Mouse (Mus musculus) lung, postnatal 0 days (tissue): ENCODE data around the gene Tmem132d. TPM values are rescaled to one million over a fixed set of nuclear protein-coding genes. Genes with fewer than 3 reads are reported as not detected.

ENCODE experiments used
- ATAC-seq: fragments of 200-750 bp; cut with Nextera tagmentation; 2 replicates; pipeline ENCODE4 v1.8.0; 2017; ENCODE audit warnings: moderate library complexity
- DNase-seq: peaks from one replicate; pipeline ENCODE4 v3.0.0-alpha.2; 2016; ENCODE audit warnings: low spot score
- H3K27ac ChIP-seq: fragments of 300-500 bp; sonication (generic); 2 replicates; pipeline ENCODE4 v1.5.1; 2014; ENCODE audit warnings: antibody characterized with exemption, mild to moderate bottlenecking, low read length, mixed read lengths
- H3K27me3 ChIP-seq: fragments of 300-500 bp; sonication (generic); replicated peaks from 2 replicates; pipeline ENCODE4 v1.6.1; 2014; ENCODE audit warnings: low read length, mixed read lengths; ENCODE audit not compliant: insufficient read depth
- H3K36me3 ChIP-seq: fragments of 300-500 bp; sonication (generic); 2 replicates; pipeline ENCODE4 v1.6.1; 2014; ENCODE audit warnings: low read length, mixed read lengths; ENCODE audit not compliant: insufficient read depth
- H3K4me1 ChIP-seq: fragments of 300-500 bp; sonication (generic); 2 replicates; pipeline ENCODE4 v1.6.1; 2014; ENCODE audit warnings: antibody characterized with exemption, low read depth, low read length, mixed read lengths; ENCODE audit not compliant: insufficient read depth
- H3K4me2 ChIP-seq: fragments of 300-500 bp; sonication (generic); replicated peaks from 2 replicates; pipeline ENCODE4 v1.6.1; 2014; ENCODE audit warnings: low read depth, mild to moderate bottlenecking, low read length, moderate library complexity, mixed read lengths
- H3K4me3 ChIP-seq: fragments of 300-500 bp; sonication (generic); 2 replicates; pipeline ENCODE4 v1.5.1; 2014; ENCODE audit warnings: low read depth, low read length
- H3K9ac ChIP-seq: fragments of 300-500 bp; sonication (generic); replicated peaks from 2 replicates; pipeline ENCODE4 v1.6.1; 2014; ENCODE audit warnings: low read depth, mild to moderate bottlenecking
- H3K9me3 ChIP-seq: fragments of 300-500 bp; sonication (generic); 2 replicates; pipeline ENCODE4 v1.6.1; 2016; ENCODE audit warnings: low read length, mixed read lengths
- CTCF ChIP-seq: IDR thresholded peaks from 2 replicates; pipeline ENCODE4 v1.5.1; 2016; ENCODE audit warnings: antibody characterized with exemption, mild to moderate bottlenecking
- EP300 ChIP-seq: IDR thresholded peaks from 2 replicates; pipeline ENCODE4 v1.6.1; 2016; ENCODE audit warnings: antibody characterized with exemption, mild to moderate bottlenecking, control low read depth
- WGBS: fragments of 180-500 bp; shearing (Covaris S2); extraction: QIAGEN DNeasy Blood & Tissue Kit; methylation state at CpG from one replicate; pipeline ENCODE4 v1.1.7; 2014; 5-methylcytosine and 5-hydroxymethylcytosine counted together
- polyA plus RNA-seq: library from polyadenylated mRNA; unstranded; fragments of >200 nt; fragmentation: Nextera tagmentation; extraction: Ambion mirVana; gene quantifications from 2 replicates; pipeline ENCODE4 v1.2.1, GENCODE M21; 2015

Gene Tmem132d
- 1.6 and 1.7 TPM in 2 replicates for polyA plus RNA-seq

GRCm38 (mm10) chr5:128432916-128433315 is at the start of gene Tmem132d:
Tmem132d (minus strand) TSS chr5:128433077.
- Histone ChIP-seq H3K4me1 (no peaks in the 10 kb centered on the region), H3K27ac (no peak within 1 kb of the TSS), H3K9ac (no peak within 1 kb of the TSS), H3K27me3 (peaks cover 22% of the 10 kb centered on the region; the same call in 1 of the 2 replicates), H3K9me3 (no peaks in the 10 kb centered on the region), H3K4me3 (peak within 1 kb of the TSS; percentile 42), H3K36me3 (no peaks in the 10 kb centered on the region), H3K4me2 (peak within 1 kb of the TSS; percentile 57)
- TF ChIP-seq EP300 (no peak), CTCF (no peak)
- ATAC-seq: 0 out of 2 replicates have a peak, but pooled peaks have one; percentile 31
- under 1% methylated on average over 26 of the region's 40 CpGs for WGBS
- DNase-seq: peak; percentile 29

GRCm38 (mm10) chr5:128480816-128481215 is 47.9 kb upstream of the Tmem132d start:
- no peak overlapping the region for H3K4me3 ChIP-seq
- H3K9me3 ChIP-seq: no peaks in the 10 kb centered on the region
- no peaks in the 10 kb centered on the region for H3K27me3 ChIP-seq
- H3K36me3 ChIP-seq: no peaks in the 10 kb centered on the region
- no peaks in the 10 kb centered on the region for H3K4me1 ChIP-seq
- H3K4me2 ChIP-seq: no peak overlapping the region
- H3K27ac ChIP-seq: no peak overlapping the region
- no peak overlapping the region for H3K9ac ChIP-seq
- DNase-seq (no peak), ATAC-seq (no peak)
- 76% methylated on average over 6 of the region's 6 CpGs for WGBS
- TF ChIP-seq EP300 (no peak), CTCF (no peak)

- H3K9me3 ChIP-seq: no peaks in the 10 kb centered on the region
- H3K27me3 ChIP-seq: no peaks in the 10 kb centered on the region
- ATAC-seq: no peak
- no peak overlapping the region for H3K9ac ChIP-seq
- H3K4me1 ChIP-seq: no peaks in the 10 kb centered on the region
- H3K36me3 ChIP-seq: no peaks in the 10 kb centered on the region
- 74% methylated on average over 8 of the region's 8 CpGs for WGBS
- TF ChIP-seq EP300: no peak
- no peak for TF ChIP-seq CTCF
- no peak overlapping the region for H3K27ac ChIP-seq
- DNase-seq: no peak
- no peak overlapping the region for H3K4me2 ChIP-seq
- H3K4me3 ChIP-seq: no peak overlapping the region
These were observed 42.5 kb upstream of the Tmem132d start for GRCm38 (mm10) chr5:128475372-128475771.

GRCm38 (mm10) chr5:128469812-128470211 is 36.9 kb upstream of the Tmem132d start:
- Histone ChIP-seq H3K4me2 (no peak overlapping the region), H3K27ac (no peak overlapping the region), H3K9ac (no peak overlapping the region), H3K4me1 (no peaks in the 10 kb centered on the region), H3K27me3 (no peaks in the 10 kb centered on the region), H3K9me3 (no peaks in the 10 kb centered on the region), H3K4me3 (no peak overlapping the region), H3K36me3 (no peaks in the 10 kb centered on the region)
- ATAC-seq (no peak), DNase-seq (no peak)
- 66% methylated on average over 14 of the region's 14 CpGs for WGBS
- TF ChIP-seq EP300 (no peak), CTCF (no peak)

GRCm38 (mm10) chr5:128464514-128464913 is 31.6 kb upstream of the Tmem132d start:
- no peak overlapping the region for H3K4me3 ChIP-seq
- no peak overlapping the region for H3K4me2 ChIP-seq
- ATAC-seq: no peak
- H3K27me3 ChIP-seq: no peaks in the 10 kb centered on the region
- no peaks in the 10 kb centered on the region for H3K9me3 ChIP-seq
- TF ChIP-seq EP300 (no peak), CTCF (no peak)
- H3K36me3 ChIP-seq: no peaks in the 10 kb centered on the region
- no peak for DNase-seq
- no peak overlapping the region for H3K9ac ChIP-seq
- H3K27ac ChIP-seq: no peak overlapping the region
- 10% methylated on average over 9 of the region's 9 CpGs for WGBS
- H3K4me1 ChIP-seq: no peaks in the 10 kb centered on the region

GRCm38 (mm10) chr5:128460605-128461004 is 27.7 kb upstream of the Tmem132d start:
- no peaks in the 10 kb centered on the region for H3K9me3 ChIP-seq
- WGBS: 34% methylated on average over 3 of the region's 3 CpGs
- ATAC-seq (no peak), DNase-seq (peak; percentile 14)
- H3K36me3 ChIP-seq: no peaks in the 10 kb centered on the region
- no peak overlapping the region for H3K4me2 ChIP-seq
- no peaks in the 10 kb centered on the region for H3K4me1 ChIP-seq
- no peak overlapping the region for H3K9ac ChIP-seq
- no peak for TF ChIP-seq EP300
- peak; percentile 27 for TF ChIP-seq CTCF
- H3K27ac ChIP-seq: no peak overlapping the region
- no peaks in the 10 kb centered on the region for H3K27me3 ChIP-seq
- no peak overlapping the region for H3K4me3 ChIP-seq

- no peaks in the 10 kb centered on the region for H3K27me3 ChIP-seq
- DNase-seq (no peak), ATAC-seq (no peak)
- no peaks in the 10 kb centered on the region for H3K4me1 ChIP-seq
- no peak overlapping the region for H3K9ac ChIP-seq
- no peak overlapping the region for H3K4me3 ChIP-seq
- 62% methylated on average over 12 of the region's 12 CpGs for WGBS
- H3K9me3 ChIP-seq: no peaks in the 10 kb centered on the region
- H3K4me2 ChIP-seq: no peak overlapping the region
- no peaks in the 10 kb centered on the region for H3K36me3 ChIP-seq
- TF ChIP-seq EP300 (no peak), CTCF (no peak)
- H3K27ac ChIP-seq: no peak overlapping the region
These were observed 22.9 kb upstream of the Tmem132d start for GRCm38 (mm10) chr5:128455732-128456131.
